Mouse (Mus musculus) spleen, adult 2 months (tissue): ENCODE results near the gene Tent5a. TPM values are rescaled to one million over a fixed set of nuclear protein-coding genes. Genes with fewer than 3 reads are reported as not detected.
A peak's percentile ranks its signal among the peaks of the same experiment; 100 is the strongest.

Experiments
- DNase-seq, 2 experiments: peaks; one replicate each; pipeline versions ENCODE4 v3.0.0 to v3.0.0-alpha.2; 2012 to 2021; ENCODE audit warnings: low spot score in 2 of 2, low read depth in 1 of 2
- H3K27ac ChIP-seq: fragments of 200-500 bp; 2 replicates; pipeline ENCODE4 v1.5.1; 2012; ENCODE audit warnings: low read length, inconsistent platforms; ENCODE audit not compliant: insufficient read depth
- H3K27me3 ChIP-seq: fragments of 200-500 bp; 2 replicates; pipeline ENCODE4 v1.6.1; 2012; ENCODE audit warnings: mild to moderate bottlenecking, moderate library complexity, low read length, inconsistent platforms; ENCODE audit not compliant: control insufficient read depth, insufficient read depth
- H3K36me3 ChIP-seq: fragments of 200-500 bp; 2 replicates; pipeline ENCODE4 v1.6.1; 2012; ENCODE audit warnings: mild to moderate bottlenecking, low read length, inconsistent platforms; ENCODE audit not compliant: control insufficient read depth, insufficient read depth
- H3K4me1 ChIP-seq: fragments of 200-500 bp; 2 replicates; pipeline ENCODE4 v1.6.1; 2011; ENCODE audit warnings: inconsistent platforms; ENCODE audit not compliant: control insufficient read depth, insufficient read depth, insufficient read length
- H3K4me3 ChIP-seq: fragments of 200-500 bp; 2 replicates; pipeline ENCODE4 v1.5.1; 2011; ENCODE audit warnings: mild to moderate bottlenecking, inconsistent platforms; ENCODE audit not compliant: insufficient read depth, insufficient read length; ENCODE audit errors: extremely low read depth
- CTCF ChIP-seq: fragments of 200-500 bp; IDR thresholded peaks from 2 replicates; pipeline ENCODE4 v1.5.1; 2011; ENCODE audit warnings: mild to moderate bottlenecking, inconsistent platforms; ENCODE audit not compliant: insufficient read depth, insufficient read length, insufficient replicate concordance; ENCODE audit errors: extremely low read depth
- POLR2A ChIP-seq: fragments of 200-500 bp; IDR thresholded peaks from 2 replicates; pipeline ENCODE4 v1.6.1; 2011; ENCODE audit warnings: low read depth, low read length, inconsistent platforms
- WGBS: fragments of 180-500 bp; shearing (Covaris S2); methylation state at CpG from one replicate; pipeline ENCODE4 v1.1.7; 2018; 5-methylcytosine and 5-hydroxymethylcytosine counted together
- polyA plus RNA-seq: library from polyadenylated mRNA; depleted of rRNA; stranded (reverse); fragments of >200 nt; gene quantifications from 2 replicates; pipeline ENCODE4 v1.2.3, GENCODE M21; 2012

The Tent5a gene
- polyA plus RNA-seq, 1 experiment = 5.4 TPM

- WGBS = 80% methylated on average over 10 of the region's 10 CpGs
- Histone ChIP-seq H3K4me1 (no peaks in the 10 kb centered on the region), H3K27ac (no peak overlapping the region), H3K4me3 (no peak overlapping the region), H3K36me3 (no peaks in the 10 kb centered on the region), H3K27me3 (no peaks in the 10 kb centered on the region)
- DNase-seq = no peak
- TF ChIP-seq POLR2A (no peak), CTCF (no peak)
Measured at GRCm38 (mm10) chr9:85347823-85348523, 20.8 kb upstream of the Tent5a start.

GRCm38 (mm10) chr9:85342892-85343785 is 16.0 kb upstream of the Tent5a start:
- peaks cover 8% of the 10 kb centered on the region for H3K4me1 ChIP-seq
- H3K27ac ChIP-seq = no peak overlapping the region
- WGBS = 42% methylated on average over 8 of the region's 8 CpGs
- H3K27me3 ChIP-seq = no peaks in the 10 kb centered on the region
- H3K4me3 ChIP-seq = no peak overlapping the region
- no peaks in the 10 kb centered on the region for H3K36me3 ChIP-seq
- no peak for DNase-seq
- TF ChIP-seq CTCF (no peak), POLR2A (no peak)

- whole genome bisulfite sequencing = 12% methylated on average over 3 of the region's 3 CpGs
Measured at GRCm38 (mm10) chr9:85340303-85340702, 13.2 kb upstream of the Tent5a start.

GRCm38 (mm10) chr9:85336046-85336445 is 8.9 kb upstream of the Tent5a start:
- WGBS = 90% methylated on average over 7 of the region's 7 CpGs
- TF ChIP-seq CTCF (no peak), POLR2A (no peak)

More at GRCm38 (mm10) chr9:85340303-85340702, 13.2 kb upstream of the Tent5a start:
- Histone ChIP-seq H3K4me1 (peaks cover 8% of the 10 kb centered on the region), H3K27ac (no peak overlapping the region; the same call in 1 of the 2 replicates), H3K27me3 (no peaks in the 10 kb centered on the region), H3K4me3 (no peak overlapping the region), H3K36me3 (no peaks in the 10 kb centered on the region)
- TF ChIP-seq POLR2A (no peak), CTCF (no peak)
- DNase-seq = peak; percentile 21 to 31

GRCm38 (mm10) chr9:85331521-85331920 is 4.4 kb upstream of the Tent5a start:
- Histone ChIP-seq H3K4me3 (no peak overlapping the region), H3K27ac (no peak overlapping the region), H3K36me3 (no peaks in the 10 kb centered on the region), H3K27me3 (no peaks in the 10 kb centered on the region), H3K4me1 (no peaks in the 10 kb centered on the region; the same call in 1 of the 2 replicates)
- WGBS = 43% methylated on average over 2 of the region's 2 CpGs
- DNase-seq = no peak
- TF ChIP-seq POLR2A (no peak), CTCF (no peak)

More at GRCm38 (mm10) chr9:85336046-85336445, 8.9 kb upstream of the Tent5a start:
- no peak overlapping the region for H3K4me3 ChIP-seq
- H3K4me1 ChIP-seq = peaks cover 7% of the 10 kb centered on the region
- no peak overlapping the region for H3K27ac ChIP-seq
- H3K36me3 ChIP-seq = no peaks in the 10 kb centered on the region
- DNase-seq = no peak
- H3K27me3 ChIP-seq = no peaks in the 10 kb centered on the region

GRCm38 (mm10) chr9:85328259-85328658 is 1.1 kb upstream of the Tent5a start:
- 2% methylated on average over 16 of the region's 16 CpGs for WGBS
- Histone ChIP-seq H3K4me3 (peak overlapping the region; percentile 73), H3K27ac (peak overlapping the region; percentile 94), H3K4me1 (peaks cover 4% of the 10 kb centered on the region), H3K36me3 (peaks cover 2% of the 10 kb centered on the region; the same call in 1 of the 2 replicates), H3K27me3 (no peaks in the 10 kb centered on the region)
- peak; percentile 68 to 82 for DNase-seq
- TF ChIP-seq POLR2A = no peak
- TF ChIP-seq CTCF = peak; percentile 95
